Mouse (Mus musculus) MEL-GATA-1-ER (cell line): ENCODE results near the gene Mepce.
"Not testable (repeated sequence)": the region's sequence is repeated elsewhere in the genome, so short reads cannot be mapped to it uniquely, and the experiment has no call there.

Experiments used
- DNase-seq: peaks from one replicate; pipeline ENCODE4 v3.0.0-alpha.2; 2012; ENCODE audit warnings: low read depth; ENCODE audit errors: extremely low read depth

The Mepce gene

GRCm38 (mm10) chr5:137759971-137760412 lies 27.5 kb downstream of the Mepce start:
- no peak for DNase-seq

- no peak for DNase-seq
These were observed 28.4 kb downstream of the Mepce start for GRCm38 (mm10) chr5:137758921-137759534.

- no peak for DNase-seq
These were observed 29.6 kb downstream of the Mepce start for GRCm38 (mm10) chr5:137757887-137758286.

- no peak for DNase-seq
These were observed 30.4 kb downstream of the Mepce start for GRCm38 (mm10) chr5:137756882-137757661.

GRCm38 (mm10) chr5:137756106-137756505 lies 31.3 kb downstream of the Mepce start:
- no peak for DNase-seq

- DNase-seq, result no peak
These were observed 32.0 kb downstream of the Mepce start for GRCm38 (mm10) chr5:137755425-137755824.

GRCm38 (mm10) chr5:137753111-137753832 lies 34.2 kb downstream of the Mepce start:
- no peak for DNase-seq

GRCm38 (mm10) chr5:137751988-137752387 lies 35.5 kb downstream of the Mepce start:
- DNase-seq, result no peak

- no peak for DNase-seq
These were observed 36.1 kb downstream of the Mepce start for GRCm38 (mm10) chr5:137751221-137751887.

- not testable (repeated sequence) for DNase-seq
These were observed 37.2 kb downstream of the Mepce start for GRCm38 (mm10) chr5:137750212-137750611.

GRCm38 (mm10) chr5:137749196-137749836 lies 38.1 kb downstream of the Mepce start:
- no peak for DNase-seq

GRCm38 (mm10) chr5:137748130-137748770 lies 39.2 kb downstream of the Mepce start:
- peak; percentile 76 for DNase-seq

- no peak for DNase-seq
These were observed 40.0 kb downstream of the Mepce start for GRCm38 (mm10) chr5:137747326-137747961.

- no peak for DNase-seq
These were observed 40.6 kb downstream of the Mepce start for GRCm38 (mm10) chr5:137746851-137747325.

GRCm38 (mm10) chr5:137746282-137746850 lies 41.1 kb downstream of the Mepce start:
- DNase-seq, result peak; percentile 53

GRCm38 (mm10) chr5:137745214-137746171 lies 42.0 kb downstream of the Mepce start, which contains the start of gene Tsc22d4:
TSS of gene Tsc22d4 (plus strand) at chr5:137745730.
- DNase-seq, result peak; percentile 95

- no peak for DNase-seq
These were observed 43.3 kb downstream of the Mepce start for GRCm38 (mm10) chr5:137744197-137744596.

- DNase-seq, result no peak
These were observed 44.6 kb downstream of the Mepce start for GRCm38 (mm10) chr5:137742836-137743235.
